Mouse (Mus musculus): ENCODE data around the gene Klhdc8b. TPM values are rescaled to one million over a fixed set of nuclear protein-coding genes. Genes with fewer than 3 reads are reported as not detected.

Gene Klhdc8b
- total RNA-seq, 2 experiments from 2014 or later: 4.7 to 5.5 TPM

Other genes with a start within 250 kb of the Klhdc8b start
- 100 to 1,000 TPM; 290 to 300 TPM for gene Dag1, start 197.6 kb downstream of the Klhdc8b start, total RNA-seq (2021)
- 10 to 100 TPM; 22.2 to 25.6 TPM for gene Nicn1, start 171.2 kb downstream of the Klhdc8b start, total RNA-seq (2021)
- gene Amt, start 164.7 kb downstream of the Klhdc8b start, total RNA-seq (2021): 1 to 10 TPM; 5.0 to 5.8 TPM
- gene Rhoa, start 155.5 kb downstream of the Klhdc8b start, total RNA-seq (2021): 100 to 1,000 TPM; 229 to 232 TPM
- 10 to 100 TPM; 67.6 to 76.8 TPM for gene Tcta, start 155.4 kb downstream of the Klhdc8b start, total RNA-seq (2021)
- 100 to 1,000 TPM in 1 of 2 experiments, 10 to 100 TPM in 1; 86.8 to 111 TPM for gene Gpx1, start 122.7 kb downstream of the Klhdc8b start, total RNA-seq (2021)
- 10 to 100 TPM; 74.3 to 79.6 TPM for gene Usp4, start 113.7 kb downstream of the Klhdc8b start, total RNA-seq (2021)
- 1 to 10 TPM in 1 of 2 experiments, under 1 TPM in 1; 0.97 to 1.2 TPM for gene 1700102P08Rik, start 68.8 kb downstream of the Klhdc8b start, total RNA-seq (2021)
- not detected for gene Ccdc36, start 33.1 kb downstream of the Klhdc8b start, total RNA-seq (2021)
- not detected for gene BC048562, start 25.1 kb downstream of the Klhdc8b start, total RNA-seq (2021)
- 10 to 100 TPM; 23.1 to 23.3 TPM for gene Ccdc71, start 1.1 kb downstream of the Klhdc8b start, total RNA-seq (2021)
- gene Lamb2, start 18.2 kb upstream of the Klhdc8b start, total RNA-seq (2021): 100 to 1,000 TPM; 334 to 339 TPM
- 10 to 100 TPM; 79.9 to 91.6 TPM for gene Usp19, start 29.0 kb upstream of the Klhdc8b start, total RNA-seq (2021)
- gene Qars, start 46.1 kb upstream of the Klhdc8b start, total RNA-seq (2021): 10 to 100 TPM; 76.4 to 90.3 TPM
- 10 to 100 TPM; 57.8 to 58.7 TPM for gene Qrich1, start 55.2 kb upstream of the Klhdc8b start, total RNA-seq (2021)
- 10 to 100 TPM; 48.3 to 49.7 TPM for gene Impdh2, start 98.7 kb upstream of the Klhdc8b start, total RNA-seq (2021)
- gene Ndufaf3, start 105.9 kb upstream of the Klhdc8b start, total RNA-seq (2021): 10 to 100 TPM; 67.0 to 72.6 TPM
- gene Dalrd3, start 108.3 kb upstream of the Klhdc8b start, total RNA-seq (2021): 10 to 100 TPM; 21.3 to 21.9 TPM
- gene Wdr6, start 117.2 kb upstream of the Klhdc8b start, total RNA-seq (2021): 10 to 100 TPM; 10.9 to 12.6 TPM
- 10 to 100 TPM; 12.6 to 14.0 TPM for gene P4htm, start 136.1 kb upstream of the Klhdc8b start, total RNA-seq (2021)
- gene Arih2, start 187.8 kb upstream of the Klhdc8b start, total RNA-seq (2021): 10 to 100 TPM; 40.6 to 42.7 TPM
- 100 to 1,000 TPM; 214 to 233 TPM for gene Slc25a20, start 200.5 kb upstream of the Klhdc8b start, total RNA-seq (2021)
- 10 to 100 TPM; 76.2 to 79.9 TPM for gene Prkar2a, start 227.7 kb upstream of the Klhdc8b start, total RNA-seq (2021)

All from heart, adult 18-20 months (tissue).